Mouse (Mus musculus) midbrain, embryonic 10.5 days (tissue): Measurements from ENCODE around the gene Ascl2. TPM values are rescaled to one million over a fixed set of nuclear protein-coding genes. Genes with fewer than 3 reads are reported as not detected.
A peak's percentile ranks its signal among the peaks of the same experiment; 100 is the strongest.

ENCODE experiments used
- DNase-seq: peaks from one replicate; pipeline ENCODE4 v3.0.0-alpha.2; 2017; ENCODE audit warnings: low spot score
- H3K27ac ChIP-seq: fragments of 300-500 bp; sonication (generic); replicated peaks from 2 replicates; pipeline ENCODE4 v1.5.1; 2016; ENCODE audit warnings: mild to moderate bottlenecking
- H3K27me3 ChIP-seq: fragments of 300-500 bp; sonication (generic); 2 replicates; pipeline ENCODE4 v1.6.1; 2016; ENCODE audit warnings: low read depth, mild to moderate bottlenecking; ENCODE audit not compliant: poor library complexity, severe bottlenecking
- H3K36me3 ChIP-seq: fragments of 300-500 bp; sonication (generic); 2 replicates; pipeline ENCODE4 v1.6.1; 2016; ENCODE audit warnings: mild to moderate bottlenecking, moderate library complexity
- H3K4me1 ChIP-seq: fragments of 300-500 bp; sonication (generic); 2 replicates; pipeline ENCODE4 v1.6.1; 2016
- H3K4me3 ChIP-seq: fragments of 300-500 bp; sonication (generic); 2 replicates; pipeline ENCODE4 v1.5.1; 2016; ENCODE audit warnings: mild to moderate bottlenecking, moderate library complexity
- H3K9me3 ChIP-seq: fragments of 300-500 bp; sonication (generic); replicated peaks from 2 replicates; pipeline ENCODE4 v1.6.1; 2016; ENCODE audit warnings: mild to moderate bottlenecking
- WGBS: fragments of 180-500 bp; shearing (Covaris S2); methylation state at CpG from one replicate; pipeline ENCODE4 v1.1.7; 2016; 5-methylcytosine and 5-hydroxymethylcytosine counted together
- polyA plus RNA-seq: library from polyadenylated mRNA; unstranded; fragments of >200 nt; fragmentation: Nextera tagmentation; extraction: Ambion mirVana; gene quantifications from 2 replicates; pipeline ENCODE4 v1.2.1, GENCODE M21; 2016

Gene Ascl2
- polyA plus RNA-seq, 1 experiment from 2014 or later, result 0.70 TPM

GRCm38 (mm10) chr7:142995004-142995403 lies 25.9 kb upstream of the Ascl2 start:
- H3K27ac ChIP-seq, result no peak overlapping the region
- H3K36me3 ChIP-seq, result no peaks in the 10 kb centered on the region
- H3K4me3 ChIP-seq, result no peak overlapping the region
- H3K4me1 ChIP-seq, result no peaks in the 10 kb centered on the region
- no peaks in the 10 kb centered on the region for H3K27me3 ChIP-seq
- no peak for DNase-seq
- H3K9me3 ChIP-seq, result no peaks in the 10 kb centered on the region

DNA sequence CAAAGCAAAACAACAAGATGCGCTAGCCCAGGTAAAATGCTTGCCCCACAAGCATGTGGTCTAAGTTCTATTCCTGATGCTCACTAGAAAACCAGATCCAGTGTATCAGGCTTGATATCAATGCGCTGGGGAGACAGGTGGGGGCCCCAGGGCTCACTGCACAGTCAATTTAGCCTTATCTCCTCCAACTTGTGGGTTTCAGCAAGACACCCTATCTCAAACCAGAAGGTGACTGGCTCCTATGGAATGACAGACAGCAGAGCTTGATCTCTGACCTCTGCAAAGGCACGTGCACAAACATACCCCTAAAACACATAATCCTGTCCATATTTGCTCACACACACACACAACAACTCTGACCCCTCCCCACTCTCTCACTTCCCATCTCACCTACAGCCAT lies 18.7 kb upstream of the Ascl2 start:
- no peaks in the 10 kb centered on the region for H3K4me1 ChIP-seq
- 0 out of 2 replicates have a peak, but pooled peaks cover 4% of the 10 kb centered on the region for H3K27me3 ChIP-seq
- H3K27ac ChIP-seq, result no peak overlapping the region
- DNase-seq, result no peak
- WGBS, result 91% methylated on average over 3 of the region's 3 CpGs
- H3K4me3 ChIP-seq, result no peak overlapping the region
- no peaks in the 10 kb centered on the region for H3K9me3 ChIP-seq
- no peaks in the 10 kb centered on the region for H3K36me3 ChIP-seq

DNA sequence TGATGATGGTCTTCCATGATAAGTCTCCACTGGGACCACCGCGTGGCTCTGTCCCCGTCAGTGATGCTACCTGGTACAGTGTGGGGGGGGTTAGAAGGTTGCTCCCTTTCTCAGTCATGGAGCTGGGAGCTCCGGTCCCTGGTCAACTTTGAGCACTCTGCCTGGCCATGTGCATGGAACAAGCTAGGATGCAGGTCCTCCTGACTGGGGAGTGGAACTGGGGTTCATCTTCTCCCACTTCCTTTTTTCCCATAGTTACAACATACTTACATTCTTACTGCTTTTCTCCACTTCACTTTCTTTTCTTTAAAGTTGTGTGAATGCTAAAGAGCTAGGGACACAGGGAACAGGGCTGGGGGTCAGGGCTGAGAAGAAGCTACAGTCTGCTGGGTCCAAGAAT lies 16.1 kb upstream of the Ascl2 start:
- no peaks in the 10 kb centered on the region for H3K36me3 ChIP-seq
- 0 out of 2 replicates have a peak, but pooled peaks cover 4% of the 10 kb centered on the region for H3K27me3 ChIP-seq
- H3K27ac ChIP-seq, result no peak overlapping the region
- H3K9me3 ChIP-seq, result no peaks in the 10 kb centered on the region
- WGBS, result 94% methylated on average over 4 of the region's 4 CpGs
- no peak for DNase-seq
- no peaks in the 10 kb centered on the region for H3K4me1 ChIP-seq
- H3K4me3 ChIP-seq, result no peak overlapping the region

GRCm38 (mm10) chr7:142981908-142982307 lies 12.8 kb upstream of the Ascl2 start:
- no peaks in the 10 kb centered on the region for H3K9me3 ChIP-seq
- WGBS, result 84% methylated on average over 4 of the region's 4 CpGs
- 0 out of 2 replicates have a peak, but pooled peaks cover 4% of the 10 kb centered on the region for H3K27me3 ChIP-seq
- no peak overlapping the region for H3K27ac ChIP-seq
- H3K4me3 ChIP-seq, result no peak overlapping the region
- no peak for DNase-seq
- no peaks in the 10 kb centered on the region for H3K36me3 ChIP-seq
- no peaks in the 10 kb centered on the region for H3K4me1 ChIP-seq

DNA sequence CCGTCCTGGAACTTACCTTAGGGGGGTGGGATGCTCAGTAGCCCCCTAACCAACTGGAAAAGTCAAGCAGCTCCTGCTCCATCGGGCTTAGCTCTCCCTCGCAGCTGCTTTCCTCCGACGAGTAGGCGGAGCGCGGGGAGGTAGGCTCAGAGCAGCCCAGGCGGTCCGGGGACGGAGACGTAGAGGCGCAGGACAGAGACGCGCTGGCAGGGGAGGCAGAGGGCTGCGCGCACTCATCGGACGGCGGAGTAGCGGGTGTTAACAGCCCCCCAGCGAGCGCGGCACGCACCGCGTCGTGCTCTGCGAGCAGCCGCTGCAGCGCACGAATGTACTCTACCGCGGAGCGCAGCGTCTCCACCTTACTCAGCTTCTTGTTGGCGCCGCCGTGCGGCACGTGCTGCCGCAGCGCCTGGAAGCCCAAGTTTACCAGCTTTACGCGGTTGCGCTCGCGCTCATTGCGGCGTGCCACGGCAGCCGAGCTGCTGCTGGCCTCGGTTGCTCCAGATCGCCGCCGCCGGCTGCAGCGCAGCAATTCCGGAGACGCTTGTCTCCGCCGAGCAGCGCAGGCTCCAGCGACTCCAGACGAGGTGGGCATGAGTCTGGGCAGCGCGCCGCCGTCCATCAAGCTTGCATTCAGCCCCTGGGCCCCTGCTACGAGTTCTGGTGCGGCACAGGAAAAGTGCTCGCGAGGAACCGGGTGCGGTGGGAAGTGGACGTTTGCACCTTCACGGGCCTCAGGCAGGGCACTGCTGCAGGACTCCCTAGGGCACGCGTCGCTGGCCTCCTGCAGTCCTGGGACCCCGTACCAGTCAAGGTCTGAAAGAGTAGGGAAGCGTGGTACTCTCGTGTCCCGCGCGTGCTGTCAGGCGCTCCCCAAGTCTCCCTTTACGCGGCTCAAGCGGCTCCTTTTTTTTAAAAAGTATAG lies 918 bp downstream of the Ascl2 start:
- DNase-seq, result peak; percentile 74
- H3K9me3 ChIP-seq, result no peaks in the 10 kb centered on the region
- peaks cover 92% of the 10 kb centered on the region for H3K27me3 ChIP-seq
- peak overlapping the region; percentile 59 for H3K4me3 ChIP-seq
- peaks cover 41% of the 10 kb centered on the region for H3K4me1 ChIP-seq
- no peaks in the 10 kb centered on the region for H3K36me3 ChIP-seq
- no peak overlapping the region; the same call in 1 of the 2 replicates for H3K27ac ChIP-seq
- under 1% methylated on average over 90 of the region's 90 CpGs for WGBS

DNA sequence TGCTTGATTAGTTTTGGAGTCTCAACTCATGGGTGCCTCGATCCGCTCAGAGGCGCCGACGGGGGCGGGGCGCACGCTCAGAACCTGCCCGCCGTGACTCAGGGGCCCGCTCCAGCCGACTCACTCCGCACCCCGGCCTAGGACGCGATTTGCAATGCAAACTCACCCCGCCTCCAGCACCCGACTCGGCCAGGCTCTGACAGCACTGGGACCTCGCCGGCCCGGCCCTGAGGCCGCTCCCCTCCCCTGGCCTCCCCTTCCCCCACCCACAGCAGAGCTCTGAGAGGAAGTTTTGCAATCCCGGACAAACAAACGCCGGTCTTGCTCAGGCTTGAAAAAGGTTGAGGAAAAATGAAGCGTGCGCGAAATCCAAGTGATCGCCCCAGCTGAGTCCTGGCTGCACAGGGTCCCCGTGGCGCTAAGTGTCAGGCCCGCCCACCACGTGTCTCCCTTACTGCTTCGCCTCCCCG lies 1.6 kb downstream of the Ascl2 start:
- peak; percentile 46 for DNase-seq
- H3K4me1 ChIP-seq, result peaks cover 41% of the 10 kb centered on the region
- H3K4me3 ChIP-seq, result peak overlapping the region; percentile 59
- H3K27me3 ChIP-seq, result peaks cover 97% of the 10 kb centered on the region
- H3K27ac ChIP-seq, result no peak overlapping the region; the same call in 1 of the 2 replicates
- H3K9me3 ChIP-seq, result no peaks in the 10 kb centered on the region
- no peaks in the 10 kb centered on the region for H3K36me3 ChIP-seq
- under 1% methylated on average over 36 of the region's 36 CpGs for WGBS

DNA sequence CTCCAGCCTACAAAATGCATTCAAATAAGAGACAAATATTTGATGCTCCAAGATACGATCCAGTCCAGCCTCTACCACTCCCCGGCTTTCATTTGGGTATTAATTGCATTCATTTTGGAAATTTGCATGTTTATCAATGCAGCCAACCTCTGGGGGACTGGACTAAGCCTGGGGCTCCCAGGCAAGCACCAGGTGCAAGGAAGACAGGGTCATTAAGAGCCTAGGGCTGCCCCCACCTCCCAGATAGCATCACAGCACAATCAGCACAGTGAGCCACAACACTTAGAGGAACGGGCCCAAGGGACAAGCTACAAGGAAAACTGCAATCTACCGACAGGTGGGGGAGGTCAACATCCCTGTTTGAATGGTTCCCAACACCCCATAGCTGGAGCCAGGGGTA lies 9.3 kb downstream of the Ascl2 start:
- peaks cover 16% of the 10 kb centered on the region for H3K4me1 ChIP-seq
- no peaks in the 10 kb centered on the region for H3K36me3 ChIP-seq
- no peak overlapping the region for H3K27ac ChIP-seq
- no peaks in the 10 kb centered on the region for H3K9me3 ChIP-seq
- 81% methylated on average over 4 of the region's 4 CpGs for WGBS
- peaks cover 37% of the 10 kb centered on the region for H3K27me3 ChIP-seq
- no peak overlapping the region for H3K4me3 ChIP-seq
- DNase-seq, result no peak

DNA sequence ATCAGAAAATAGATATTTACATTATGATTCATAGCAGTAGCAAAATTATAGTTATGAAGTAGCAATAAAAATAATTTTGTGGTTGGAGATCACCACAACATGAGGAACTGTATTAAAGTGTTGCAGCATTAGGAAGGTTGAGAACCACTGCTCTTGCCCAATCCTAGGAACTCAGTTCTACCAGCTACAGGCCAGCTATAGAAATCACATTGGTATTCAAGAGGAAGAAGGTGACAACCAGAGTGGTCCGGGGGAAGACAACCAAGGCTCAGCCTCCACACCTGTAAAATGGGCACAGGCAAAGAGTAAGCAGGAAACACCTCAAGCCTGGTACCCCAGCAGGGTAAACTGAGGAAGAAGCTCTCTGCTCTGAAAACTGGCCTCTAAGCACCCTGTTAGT lies 10.2 kb downstream of the Ascl2 start:
- H3K9me3 ChIP-seq, result no peaks in the 10 kb centered on the region
- WGBS, result 91% methylated on average over 1 of the region's 1 CpGs
- peaks cover 29% of the 10 kb centered on the region for H3K27me3 ChIP-seq
- DNase-seq, result no peak
- H3K27ac ChIP-seq, result no peak overlapping the region
- no peaks in the 10 kb centered on the region for H3K36me3 ChIP-seq
- no peak overlapping the region for H3K4me3 ChIP-seq
- peaks cover 7% of the 10 kb centered on the region for H3K4me1 ChIP-seq

DNA sequence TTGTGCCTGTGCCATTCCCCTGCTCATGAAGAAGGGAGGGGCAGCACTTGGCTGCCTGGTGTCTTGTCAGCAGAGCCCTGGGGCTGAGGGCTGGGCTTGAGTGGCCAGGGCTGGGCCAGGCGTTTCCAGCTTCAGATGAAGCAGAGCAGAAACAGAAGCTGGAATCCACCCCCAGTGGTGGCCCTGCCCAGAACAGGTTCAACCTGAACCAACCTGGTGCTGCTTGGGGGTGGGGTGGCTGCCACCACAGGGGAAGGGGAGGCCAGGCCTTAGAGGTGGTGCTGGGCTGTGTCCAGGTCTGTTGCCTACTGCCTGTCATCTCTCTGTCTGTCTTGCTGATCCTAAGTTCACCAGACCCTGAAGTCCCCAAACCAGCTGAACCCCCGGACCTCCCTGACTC lies 13.0 kb downstream of the Ascl2 start:
- Histone ChIP-seq H3K27ac (no peak overlapping the region), H3K9me3 (no peaks in the 10 kb centered on the region), H3K4me1 (no peaks in the 10 kb centered on the region), H3K36me3 (no peaks in the 10 kb centered on the region), H3K4me3 (no peak overlapping the region), H3K27me3 (peaks cover 4% of the 10 kb centered on the region; the same call in 1 of the 2 replicates)
- DNase-seq, result no peak
- WGBS, result 78% methylated on average over 2 of the region's 2 CpGs

DNA sequence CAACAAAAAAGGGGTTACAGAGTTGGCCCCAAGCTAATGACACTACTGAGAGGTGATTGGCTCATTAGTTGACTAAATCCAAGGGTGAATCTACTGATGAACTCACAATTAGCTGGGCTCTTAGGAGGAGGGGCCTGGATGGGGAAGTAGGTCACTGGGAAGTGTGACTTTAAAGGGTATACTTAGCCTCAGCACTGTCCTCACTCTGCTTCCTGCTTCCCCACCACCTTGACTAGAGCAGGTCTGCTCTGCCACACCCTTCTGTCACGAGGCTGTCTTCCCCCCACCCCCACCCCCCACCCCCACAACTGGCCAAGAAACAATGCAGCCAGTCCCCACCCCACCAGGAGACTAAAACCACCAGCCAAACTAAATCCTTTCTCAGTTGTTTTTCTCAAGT lies 19.5 kb downstream of the Ascl2 start:
- Histone ChIP-seq H3K27ac (no peak overlapping the region), H3K4me3 (no peak overlapping the region), H3K4me1 (peaks cover 9% of the 10 kb centered on the region; the same call in 1 of the 2 replicates), H3K9me3 (0 out of 2 replicates have a peak, but pooled peaks cover 3% of the 10 kb centered on the region), H3K27me3 (peaks cover 40% of the 10 kb centered on the region), H3K36me3 (no peaks in the 10 kb centered on the region)
- no peak for DNase-seq
- WGBS, result 15% methylated on average over 1 of the region's 1 CpGs

- no peaks in the 10 kb centered on the region for H3K4me1 ChIP-seq
- no peaks in the 10 kb centered on the region for H3K36me3 ChIP-seq
- H3K4me3 ChIP-seq, result no peak overlapping the region
- no peaks in the 10 kb centered on the region for H3K9me3 ChIP-seq
- H3K27me3 ChIP-seq, result peaks cover 6% of the 10 kb centered on the region; the same call in 1 of the 2 replicates
- no peak overlapping the region for H3K27ac ChIP-seq
- DNase-seq, result no peak
These were observed 31.4 kb downstream of the Ascl2 start for GRCm38 (mm10) chr7:142937631-142938030.

DNA sequence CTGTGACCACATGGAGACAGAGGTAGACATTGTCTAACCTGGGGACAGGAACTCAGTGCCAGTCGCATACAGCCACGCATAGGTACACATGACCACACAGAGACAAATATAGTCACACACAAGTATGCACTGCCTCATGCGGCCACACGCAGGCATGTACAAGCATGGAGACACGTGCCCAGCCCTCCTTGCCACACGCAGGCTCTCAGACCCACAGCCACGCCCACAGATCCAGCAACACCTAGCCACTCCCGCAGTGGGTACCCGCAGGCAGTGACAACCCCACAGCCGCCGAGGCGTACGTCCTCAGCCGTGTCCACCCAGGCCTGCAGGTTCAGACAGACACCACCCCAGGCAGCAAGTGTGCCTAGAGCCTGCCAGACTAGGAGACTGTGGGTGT lies 33.4 kb downstream of the Ascl2 start:
- no peak for DNase-seq
- H3K27me3 ChIP-seq, result peaks cover 6% of the 10 kb centered on the region; the same call in 1 of the 2 replicates
- 93% methylated on average over 14 of the region's 14 CpGs for WGBS
- no peaks in the 10 kb centered on the region for H3K36me3 ChIP-seq
- no peaks in the 10 kb centered on the region for H3K4me1 ChIP-seq
- no peak overlapping the region for H3K4me3 ChIP-seq
- no peak overlapping the region for H3K27ac ChIP-seq
- H3K9me3 ChIP-seq, result no peaks in the 10 kb centered on the region

DNA sequence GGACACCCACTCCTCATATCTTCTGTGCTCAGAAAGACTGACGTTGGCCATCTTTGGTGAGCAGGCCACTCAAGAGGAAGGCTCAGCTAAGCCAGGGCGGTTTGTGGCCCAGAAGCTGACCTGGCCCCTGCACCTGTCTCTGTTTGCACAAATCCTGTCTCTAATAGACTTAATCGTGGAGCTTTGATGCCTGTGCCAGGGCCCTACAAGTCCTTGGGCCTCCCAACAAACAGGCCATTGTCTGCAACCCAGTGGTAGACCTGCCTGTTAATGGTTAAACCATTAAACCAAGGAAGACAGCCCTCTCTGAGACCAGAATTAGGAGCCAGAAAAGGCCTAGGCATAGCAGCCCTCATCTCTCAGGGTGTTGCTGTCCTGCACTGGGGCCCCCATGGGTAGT lies 36.6 kb downstream of the Ascl2 start:
- H3K27me3 ChIP-seq, result peaks cover 8% of the 10 kb centered on the region; the same call in 1 of the 2 replicates
- H3K36me3 ChIP-seq, result no peaks in the 10 kb centered on the region

More for the DNA sequence above, 36.6 kb downstream of the Ascl2 start:
- H3K4me3 ChIP-seq, result no peak overlapping the region
- WGBS, result 74% methylated on average over 3 of the region's 3 CpGs
- no peak overlapping the region for H3K27ac ChIP-seq
- no peak for DNase-seq
- no peaks in the 10 kb centered on the region for H3K4me1 ChIP-seq
- no peaks in the 10 kb centered on the region for H3K9me3 ChIP-seq
